Mouse (Mus musculus) E14TG2a.4 (cell line): Measurements from ENCODE around the gene Ulk3.

Experiments used
- CTCF ChIP-seq: conservative IDR thresholded peaks from 2 replicates; pipeline ENCODE4 v1.5.1; 2014; ENCODE audit warnings: low read length
- NANOG ChIP-seq: IDR thresholded peaks from 2 replicates; pipeline ENCODE4 v1.6.1; 2014; ENCODE audit warnings: borderline replicate concordance, low read length, mixed read lengths

- no peak for TF ChIP-seq CTCF
- TF ChIP-seq NANOG = no peak
Measured at GRCm38 (mm10) chr9:57574397-57574796, 14.9 kb upstream of the Ulk3 start.
